Mouse (Mus musculus) intestine, postnatal 0 days (tissue): ENCODE measurements around the gene Rrbp1. TPM values are rescaled to one million over a fixed set of nuclear protein-coding genes. Genes with fewer than 3 reads are reported as not detected.

Experiments
- ATAC-seq: fragments of 200-750 bp; cut with Nextera tagmentation; 2 replicates; pipeline ENCODE4 v1.8.0; 2017; ENCODE audit warnings: mild to moderate bottlenecking, moderate TSS enrichment, moderate library complexity
- H3K27ac ChIP-seq: fragments of 300-500 bp; sonication (generic); 2 replicates; pipeline ENCODE4 v1.5.1; 2014; ENCODE audit warnings: mild to moderate bottlenecking, low read depth, low read length, moderate library complexity
- H3K27me3 ChIP-seq: fragments of 300-500 bp; sonication (generic); replicated peaks from 2 replicates; pipeline ENCODE4 v1.6.1; 2014; ENCODE audit warnings: low read length, mixed read lengths; ENCODE audit not compliant: control insufficient read depth, insufficient read depth
- H3K36me3 ChIP-seq: fragments of 300-500 bp; sonication (generic); 2 replicates; pipeline ENCODE4 v1.6.1; 2014; ENCODE audit warnings: mild to moderate bottlenecking, moderate library complexity; ENCODE audit not compliant: control insufficient read depth, insufficient read depth
- H3K4me1 ChIP-seq: fragments of 300-500 bp; sonication (generic); replicated peaks from 2 replicates; pipeline ENCODE4 v1.6.1; 2014; ENCODE audit warnings: antibody characterized with exemption, low read length, mixed read lengths; ENCODE audit not compliant: control insufficient read depth, insufficient read depth
- H3K4me2 ChIP-seq: fragments of 300-500 bp; sonication (generic); replicated peaks from 2 replicates; pipeline ENCODE4 v1.6.1; 2014; ENCODE audit warnings: low read depth, mild to moderate bottlenecking, moderate library complexity
- H3K4me3 ChIP-seq: fragments of 300-500 bp; sonication (generic); 2 replicates; pipeline ENCODE4 v1.5.1; 2014; ENCODE audit warnings: low read depth, low read length
- H3K9ac ChIP-seq: fragments of 300-500 bp; sonication (generic); 2 replicates; pipeline ENCODE4 v1.6.1; 2014; ENCODE audit warnings: mild to moderate bottlenecking, low read depth, low read length
- H3K9me3 ChIP-seq: fragments of 300-500 bp; sonication (generic); 2 replicates; pipeline ENCODE4 v1.6.1; 2016; ENCODE audit warnings: mixed run types; ENCODE audit not compliant: control insufficient read depth
- CTCF ChIP-seq: sonication (generic); IDR thresholded peaks from 2 replicates; pipeline ENCODE4 v1.5.1; 2016; ENCODE audit warnings: low read depth, mild to moderate bottlenecking, control low read depth, antibody characterized with exemption, moderate library complexity
- WGBS: fragments of 180-500 bp; shearing (Covaris S2); extraction: QIAGEN DNeasy Blood & Tissue Kit; methylation state at CpG from one replicate; pipeline ENCODE4 v1.1.7; 2014; 5-methylcytosine and 5-hydroxymethylcytosine counted together
- polyA plus RNA-seq: library from polyadenylated mRNA; unstranded; fragments of >200 nt; fragmentation: Nextera tagmentation; extraction: Ambion mirVana; gene quantifications from 2 replicates; pipeline ENCODE4 v1.2.1, GENCODE M21; 2015

Rrbp1 gene
- polyA plus RNA-seq, 1 experiment from 2014 or later = 156 TPM

- Histone ChIP-seq H3K9ac (no peak overlapping the region), H3K36me3 (peaks cover 52% of the 10 kb centered on the region), H3K9me3 (no peaks in the 10 kb centered on the region), H3K27ac (no peak overlapping the region), H3K4me2 (no peak overlapping the region), H3K4me3 (no peak overlapping the region), H3K27me3 (no peaks in the 10 kb centered on the region), H3K4me1 (no peaks in the 10 kb centered on the region)
- WGBS = 57% methylated on average over 2 of the region's 2 CpGs
- ATAC-seq = no peak
- peak; percentile 29 for TF ChIP-seq CTCF
Observed at GRCm38 (mm10) chr2:143983482-143983881, 27.6 kb downstream of the Rrbp1 start.

- peaks cover 52% of the 10 kb centered on the region for H3K36me3 ChIP-seq
- no peak overlapping the region for H3K9ac ChIP-seq
- WGBS = 38% methylated on average over 3 of the region's 3 CpGs
- ATAC-seq = no peak
- no peaks in the 10 kb centered on the region for H3K27me3 ChIP-seq
- no peak for TF ChIP-seq CTCF
- no peak overlapping the region for H3K4me3 ChIP-seq
- no peak overlapping the region for H3K4me2 ChIP-seq
- H3K9me3 ChIP-seq = no peaks in the 10 kb centered on the region
- H3K4me1 ChIP-seq = no peaks in the 10 kb centered on the region
- no peak overlapping the region for H3K27ac ChIP-seq
Observed at GRCm38 (mm10) chr2:143982901-143983300, 28.2 kb downstream of the Rrbp1 start.

GRCm38 (mm10) chr2:143982152-143982551, 28.9 kb downstream of the Rrbp1 start:
- TF ChIP-seq CTCF = no peak
- Histone ChIP-seq H3K9me3 (no peaks in the 10 kb centered on the region), H3K4me3 (no peak overlapping the region), H3K4me2 (no peak overlapping the region), H3K9ac (no peak overlapping the region), H3K27ac (no peak overlapping the region), H3K36me3 (peaks cover 45% of the 10 kb centered on the region), H3K27me3 (no peaks in the 10 kb centered on the region), H3K4me1 (no peaks in the 10 kb centered on the region)
- 83% methylated on average over 4 of the region's 4 CpGs for WGBS
- ATAC-seq = no peak

- Histone ChIP-seq H3K9me3 (no peaks in the 10 kb centered on the region), H3K4me2 (no peak overlapping the region), H3K9ac (no peak overlapping the region), H3K27me3 (no peaks in the 10 kb centered on the region), H3K4me3 (no peak overlapping the region), H3K27ac (no peak overlapping the region), H3K4me1 (no peaks in the 10 kb centered on the region), H3K36me3 (peaks cover 41% of the 10 kb centered on the region; the same call in 1 of the 2 replicates)
- ATAC-seq = no peak
- peak; percentile 90 for TF ChIP-seq CTCF
- WGBS = 31% methylated on average over 6 of the region's 6 CpGs
Observed at GRCm38 (mm10) chr2:143980781-143981398, 30.2 kb downstream of the Rrbp1 start.

- 78% methylated on average over 8 of the region's 8 CpGs for WGBS
- Histone ChIP-seq H3K4me2 (no peak overlapping the region), H3K9me3 (no peaks in the 10 kb centered on the region), H3K27me3 (no peaks in the 10 kb centered on the region), H3K4me1 (no peaks in the 10 kb centered on the region), H3K4me3 (no peak overlapping the region), H3K9ac (no peak overlapping the region), H3K27ac (no peak overlapping the region), H3K36me3 (peaks cover 35% of the 10 kb centered on the region)
- peak; percentile 58 for TF ChIP-seq CTCF
- no peak for ATAC-seq
Observed at GRCm38 (mm10) chr2:143978444-143979147, 32.5 kb downstream of the Rrbp1 start.

- H3K27me3 ChIP-seq = no peaks in the 10 kb centered on the region
- H3K9me3 ChIP-seq = no peaks in the 10 kb centered on the region
- no peaks in the 10 kb centered on the region for H3K4me1 ChIP-seq
- no peak overlapping the region for H3K9ac ChIP-seq
- no peak overlapping the region for H3K4me2 ChIP-seq
- H3K36me3 ChIP-seq = peaks cover 54% of the 10 kb centered on the region
- H3K4me3 ChIP-seq = no peak overlapping the region
- no peak for TF ChIP-seq CTCF
- H3K27ac ChIP-seq = no peak overlapping the region
- no peak for ATAC-seq
- WGBS = 96% methylated on average over 5 of the region's 5 CpGs
Observed at GRCm38 (mm10) chr2:143975146-143975649, 35.9 kb downstream of the Rrbp1 start.
